Mouse (Mus musculus): ENCODE data around the gene Ifnab.

GRCm38 (mm10) chr4:88692537-88692936 is 1.4 kb upstream of the Ifnab start:
- TF ChIP-seq POLR2A (IDR thresholded peaks at IDR 0.05; ENCODE audit: low read depth, low read length) (no peak), PAX5 (IDR thresholded peaks at IDR 0.05; ENCODE audit: low read length) (no peak), BHLHE40 (IDR thresholded peaks at IDR 0.05; ENCODE audit: low read depth, low read length) (no peak), CTCF (conservative IDR thresholded peaks at IDR 0.05 in 1 of 2, IDR thresholded peaks at IDR 0.05 in 1 of 2; ENCODE audit: low read depth in 2 of 2, low read length in 2 of 2) (no peak), TCF12 (IDR thresholded peaks at IDR 0.05; ENCODE audit: low read depth, low read length) (no peak)

Data from CH12.LX (cell line).